Mouse (Mus musculus) kidney, postnatal 4 days (tissue): ENCODE measurements around the gene Txnip.
"Not testable (repeated sequence)": the region's sequence is repeated elsewhere in the genome, so short reads cannot be mapped to it uniquely, and the experiment has no call there.

Source experiments
- DNase-seq, 2 experiments: peaks; one replicate each; pipeline ENCODE4 v3.0.0; 2021; ENCODE audit warnings: mixed read lengths in 2 of 2

The Txnip gene

GRCm38 (mm10) chr3:96557694-96558093, at the start of gene Txnip:
Gene Txnip, plus strand, starts transcription at chr3:96557957.
- peak; percentile 100 for DNase-seq

- DNase-seq, result not testable (repeated sequence)
Observed at GRCm38 (mm10) chr3:96507966-96508365, 49.8 kb upstream of the Txnip start.

- no peak for DNase-seq
Observed at GRCm38 (mm10) chr3:96520171-96520570, 37.6 kb upstream of the Txnip start.

DNA sequence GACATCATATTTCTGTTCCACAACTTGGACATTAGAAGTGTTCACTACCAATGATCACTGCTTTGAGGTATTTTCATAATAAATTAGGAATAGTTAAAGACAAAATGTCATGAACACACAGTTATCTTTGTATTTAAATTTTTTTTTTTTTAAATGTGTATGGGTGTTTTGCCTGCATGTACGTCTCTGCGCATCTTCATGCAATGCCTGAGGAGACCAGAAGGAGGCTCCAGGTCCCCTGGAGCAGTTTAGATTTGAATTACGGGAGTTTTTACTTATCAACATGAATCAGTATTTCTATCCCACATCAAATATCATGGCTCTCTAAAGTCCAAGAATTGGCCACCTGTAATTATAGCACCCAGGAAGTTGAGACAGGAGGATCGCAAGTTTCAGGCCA, 35.6 kb upstream of the Txnip start:
- DNase-seq, result peak; percentile 41 to 57

DNA sequence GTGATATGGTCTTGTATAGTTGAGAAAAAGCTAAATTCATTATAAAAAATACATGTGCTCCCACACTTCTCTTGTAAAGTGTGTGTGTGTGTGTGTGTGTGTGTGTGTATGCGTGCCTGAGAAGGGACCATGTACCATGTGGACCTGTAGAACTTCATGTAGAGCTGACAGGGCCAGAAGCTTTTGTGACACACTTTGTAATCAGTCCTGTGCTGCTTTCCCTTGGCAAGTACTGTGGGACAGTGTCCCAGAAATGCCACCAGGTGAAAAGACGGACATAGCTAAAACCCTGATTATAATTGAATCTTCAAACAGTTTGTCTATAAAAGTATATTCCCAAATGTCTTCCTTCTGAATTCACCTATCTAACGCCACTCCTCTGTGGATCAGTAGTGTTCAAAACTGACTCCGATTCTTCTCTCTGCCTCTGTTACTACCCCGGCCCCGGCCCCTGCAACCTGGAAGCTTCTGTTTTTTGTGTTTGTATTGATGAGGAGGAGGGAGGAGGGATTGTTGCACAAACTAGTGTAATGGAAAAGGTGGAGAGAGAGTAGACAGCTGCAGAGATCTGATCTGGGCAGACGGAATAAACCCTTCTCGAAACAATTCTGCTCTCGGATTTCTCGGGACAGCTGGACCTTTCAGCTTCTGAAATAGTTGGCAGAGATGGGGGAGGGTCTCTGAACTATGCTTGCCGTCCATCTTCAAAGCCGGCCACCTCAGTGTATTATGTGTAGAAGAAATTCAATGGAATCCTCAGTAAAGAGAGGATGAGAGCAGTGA, 33.5 kb upstream of the Txnip start:
- DNase-seq, result no peak

DNA sequence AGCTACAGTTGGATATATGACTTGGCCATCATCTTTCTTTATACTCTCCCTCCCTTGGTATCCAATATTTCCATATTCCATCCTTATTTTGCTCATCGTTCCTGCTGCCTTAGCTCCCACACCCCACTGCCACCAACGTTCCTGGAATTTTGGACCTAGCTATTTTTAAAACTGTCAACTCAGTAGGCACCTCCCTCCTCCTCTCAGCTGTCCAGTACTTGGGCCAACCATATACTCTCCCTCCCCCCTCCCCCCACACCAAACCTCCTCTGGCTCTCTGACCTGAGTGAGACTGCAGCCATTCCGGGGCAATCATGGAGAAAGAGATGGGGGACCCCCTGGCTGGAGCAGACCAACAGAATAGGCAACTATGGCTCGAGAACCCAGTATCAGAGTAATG, 32.8 kb upstream of the Txnip start, which contains the start of gene Hfe2:
Gene Hfe2 (plus strand): TSS at position 259 of the 400 bp plus-strand sequence.
- DNase-seq, result no peak

GRCm38 (mm10) chr3:96526013-96526762, 31.6 kb upstream of the Txnip start:
- no peak for DNase-seq

- peak in 1 of 2 experiments; percentile 27 for DNase-seq
Observed at GRCm38 (mm10) chr3:96526864-96527542, 30.8 kb upstream of the Txnip start.

- no peak for DNase-seq
Observed at GRCm38 (mm10) chr3:96528506-96528905, 29.3 kb upstream of the Txnip start.

DNA sequence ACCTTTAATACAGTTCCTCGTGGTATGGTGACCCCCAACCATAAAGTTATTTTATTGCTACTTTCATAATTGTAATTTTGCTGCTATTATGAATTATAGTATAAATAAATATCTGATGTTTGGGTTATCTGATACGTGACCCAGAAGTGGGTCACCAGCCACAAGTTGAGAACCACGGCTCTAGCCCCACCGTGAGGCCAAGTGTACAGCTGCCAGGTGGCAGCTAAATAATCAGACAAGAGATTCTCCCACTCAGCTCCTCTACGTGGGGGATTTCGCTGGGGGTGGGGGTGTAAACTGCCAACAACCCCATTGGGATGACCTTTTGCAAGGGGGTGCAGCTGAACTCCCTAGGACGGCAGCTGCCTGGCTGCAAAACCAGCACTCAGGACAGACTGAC, 25.7 kb upstream of the Txnip start:
- DNase-seq, result no peak

GRCm38 (mm10) chr3:96534300-96534699, 23.5 kb upstream of the Txnip start:
- no peak for DNase-seq

- no peak for DNase-seq
Observed at GRCm38 (mm10) chr3:96539316-96539715, 18.4 kb upstream of the Txnip start.

DNA sequence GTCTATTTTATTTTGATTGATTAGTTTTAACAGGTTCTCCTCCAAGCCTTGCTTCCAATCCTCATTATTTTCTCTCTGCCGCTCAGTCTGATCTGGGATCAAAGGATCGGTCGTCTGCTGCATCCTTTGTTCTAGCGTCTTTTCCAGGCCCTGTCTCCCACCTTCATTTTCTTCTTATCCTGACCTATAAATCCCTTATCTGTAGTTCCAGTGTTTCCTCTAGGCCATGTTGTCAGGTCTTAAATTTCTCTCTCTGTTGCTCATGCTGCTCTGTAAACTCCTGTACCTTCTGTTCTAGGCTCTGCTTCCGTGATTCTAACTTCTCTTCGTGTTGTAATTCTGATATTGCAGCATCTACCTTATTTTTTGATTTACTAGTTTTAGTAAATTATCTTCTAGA, 17.0 kb upstream of the Txnip start:
- DNase-seq, result no peak

GRCm38 (mm10) chr3:96541328-96542078, 16.3 kb upstream of the Txnip start:
- peak; percentile 25 to 39 for DNase-seq

DNA sequence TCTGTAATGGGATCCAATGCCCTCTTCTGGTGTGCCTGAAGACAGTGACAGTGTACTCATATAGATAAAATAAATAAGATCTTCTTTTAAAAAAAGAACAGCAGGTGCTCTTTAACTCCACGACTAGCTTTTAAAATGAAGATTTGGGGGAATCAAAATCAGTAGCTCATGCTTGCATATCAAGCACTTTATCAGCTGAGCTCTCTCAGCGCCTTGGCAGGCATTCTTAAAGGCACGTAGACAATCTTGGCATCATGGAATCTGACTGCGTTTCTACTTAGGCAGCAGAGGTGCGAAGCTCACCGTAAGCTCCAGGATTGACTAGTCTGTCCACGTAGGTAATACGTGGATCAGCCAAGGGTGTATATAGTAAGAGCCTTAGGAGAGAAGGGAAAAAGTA, 15.2 kb upstream of the Txnip start:
- no peak for DNase-seq

- no peak for DNase-seq
Observed at GRCm38 (mm10) chr3:96543345-96543744, 14.4 kb upstream of the Txnip start.

- no peak for DNase-seq
Observed at GRCm38 (mm10) chr3:96545565-96545964, 12.2 kb upstream of the Txnip start.

DNA sequence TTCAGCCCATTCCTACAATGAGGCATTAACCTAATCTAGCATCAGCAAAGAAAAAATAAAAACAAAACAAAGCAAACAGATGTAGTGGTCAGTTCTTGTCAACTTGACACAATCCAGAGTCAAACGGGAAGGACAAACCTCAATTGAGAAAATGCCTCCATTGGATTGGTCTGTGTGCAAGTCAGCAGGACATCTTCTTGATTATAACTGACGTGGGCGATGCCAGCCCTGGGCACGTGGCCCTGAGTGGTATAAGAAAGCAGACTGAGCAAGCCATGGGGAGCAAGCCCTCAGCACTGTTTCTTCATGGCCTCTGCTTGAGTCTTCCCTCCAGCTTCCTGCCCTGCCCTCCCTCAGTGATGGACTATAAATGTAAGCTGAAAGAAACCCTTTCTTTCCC, 10.9 kb upstream of the Txnip start:
- DNase-seq, result no peak

DNA sequence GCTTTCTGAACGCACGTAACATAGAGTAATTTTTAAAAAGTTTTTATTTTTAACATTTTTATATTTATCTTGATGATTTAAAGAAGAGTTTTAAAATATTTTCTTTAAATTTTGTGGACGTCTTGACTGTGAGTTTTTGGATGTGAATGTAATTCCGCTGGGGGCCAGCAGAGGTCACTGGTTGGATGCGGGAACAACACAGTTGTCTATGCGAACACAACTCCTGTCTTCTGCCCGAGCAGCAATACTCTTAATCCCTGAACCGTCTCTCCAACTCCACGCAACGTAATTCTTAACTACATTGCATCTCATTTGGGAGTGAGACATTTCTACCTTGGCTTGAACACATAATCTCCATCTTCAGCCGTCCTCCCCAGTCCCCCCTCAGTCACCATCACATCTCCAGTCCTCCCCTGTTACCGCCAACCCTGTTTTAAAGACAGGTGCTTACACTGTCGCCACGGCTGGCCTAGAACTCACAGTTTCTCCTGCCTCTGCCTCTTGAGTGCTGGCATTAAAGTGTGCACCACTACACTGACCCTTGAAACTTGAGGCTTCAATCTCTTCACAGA, 10.3 kb upstream of the Txnip start:
- DNase-seq, result peak; percentile 90 to 91

GRCm38 (mm10) chr3:96548824-96549223, 8.9 kb upstream of the Txnip start:
- DNase-seq, result no peak

- no peak for DNase-seq
Observed at GRCm38 (mm10) chr3:96549346-96549745, 8.4 kb upstream of the Txnip start.

DNA sequence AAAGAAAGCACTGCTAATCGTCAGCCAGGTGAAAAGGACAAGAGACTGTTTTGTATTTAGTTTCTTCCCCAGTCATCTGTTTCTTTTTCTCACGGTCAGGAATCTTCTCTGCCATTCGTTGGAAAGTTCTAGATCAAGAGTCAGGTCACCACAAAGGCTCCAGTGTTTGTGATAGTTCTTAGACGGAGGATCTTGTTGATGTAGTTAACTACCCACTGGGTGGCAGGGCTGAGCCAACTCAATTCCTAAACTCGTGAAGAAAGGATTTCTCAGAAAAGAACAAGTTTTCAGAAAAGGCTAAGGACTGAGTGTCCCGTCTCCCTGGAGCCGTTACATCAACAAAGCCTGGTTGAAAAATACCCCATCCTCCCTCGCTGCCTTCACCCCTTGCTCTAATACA, 6.6 kb upstream of the Txnip start:
- DNase-seq, result peak; percentile 74 to 82
